Mouse (Mus musculus) MEL (cell line): ENCODE results near the gene Elovl1.

Experiments
- BHLHE40 ChIP-seq: IDR thresholded peaks from 2 replicates; pipeline ENCODE4 v1.6.1; 2012; ENCODE audit warnings: low read depth, mild to moderate bottlenecking, inconsistent platforms, low read length, improper control_type of control experiment, borderline replicate concordance
- CHD1 ChIP-seq: IDR thresholded peaks from 2 replicates; pipeline ENCODE4 v1.6.1; 2012; ENCODE audit warnings: low read depth, mild to moderate bottlenecking, inconsistent platforms, low read length, improper control_type of control experiment
- CTCF ChIP-seq, 3 experiments: IDR thresholded peaks in 2 of 3; conservative IDR thresholded peaks in 1 of 3; 2 replicates each; pipeline ENCODE4 v1.5.1; 2011 to 2012; ENCODE audit warnings: low read length in 3 of 3, low read depth in 2 of 3, mild to moderate bottlenecking in 2 of 3, improper control_type of control experiment in 1 of 3, inconsistent platforms in 1 of 3, mixed read lengths in 1 of 3, moderate library complexity in 1 of 3; ENCODE audit not compliant: control insufficient read depth in 1 of 3, insufficient read depth in 1 of 3, poor library complexity in 1 of 3, severe bottlenecking in 1 of 3
- E2F4 ChIP-seq: IDR thresholded peaks from 2 replicates; pipeline ENCODE4 v1.6.1; 2011; ENCODE audit warnings: low read depth, low read length, improper control_type of control experiment, borderline replicate concordance
- ELF1 ChIP-seq: IDR thresholded peaks from 2 replicates; pipeline ENCODE4 v1.6.1; 2014; ENCODE audit warnings: low read depth, mild to moderate bottlenecking, inconsistent platforms, low read length, improper control_type of control experiment, moderate library complexity
- EP300 ChIP-seq, 2 experiments: IDR thresholded peaks; 2 replicates each; pipeline ENCODE4 v1.6.1; 2011; ENCODE audit warnings: improper control_type of control experiment in 2 of 2, low read length in 2 of 2, low read depth in 1 of 2, mild to moderate bottlenecking in 1 of 2
- HCFC1 ChIP-seq: IDR thresholded peaks from 2 replicates; pipeline ENCODE4 v1.6.1; 2012; ENCODE audit warnings: low read depth, mild to moderate bottlenecking, inconsistent platforms, low read length, improper control_type of control experiment, moderate library complexity
- MAFK ChIP-seq: IDR thresholded peaks from 2 replicates; pipeline ENCODE4 v1.6.1; 2011; ENCODE audit warnings: low read depth, mild to moderate bottlenecking, low read length, improper control_type of control experiment, borderline replicate concordance
- NRF1 ChIP-seq: IDR thresholded peaks from 2 replicates; pipeline ENCODE4 v1.6.1; 2014; ENCODE audit warnings: low read depth, mild to moderate bottlenecking, inconsistent platforms, low read length, improper control_type of control experiment, moderate library complexity; ENCODE audit not compliant: poor library complexity, insufficient read depth, severe bottlenecking
- POLR2A ChIP-seq, 2 experiments: IDR thresholded peaks; 2 replicates each; pipeline ENCODE4 v1.6.1; 2011 to 2012; ENCODE audit warnings: low read length in 2 of 2, mild to moderate bottlenecking in 2 of 2, control low read depth in 1 of 2, improper control_type of control experiment in 1 of 2, low read depth in 1 of 2, moderate library complexity in 1 of 2; ENCODE audit not compliant: control insufficient read depth in 1 of 2, insufficient read depth in 1 of 2, poor library complexity in 1 of 2
- RAD21 ChIP-seq: IDR thresholded peaks from 2 replicates; pipeline ENCODE4 v1.6.1; 2011; ENCODE audit warnings: mild to moderate bottlenecking, low read depth, low read length, improper control_type of control experiment
- RCOR1 ChIP-seq: IDR thresholded peaks from 2 replicates; pipeline ENCODE4 v1.6.1; 2012; ENCODE audit warnings: low read depth, mild to moderate bottlenecking, inconsistent platforms, low read length, improper control_type of control experiment
- TAL1 ChIP-seq: IDR thresholded peaks from 2 replicates; pipeline ENCODE4 v1.6.1; 2012; ENCODE audit warnings: mild to moderate bottlenecking, inconsistent platforms, low read length, moderate library complexity, mixed read lengths
- TCF12 ChIP-seq: IDR thresholded peaks from 2 replicates; pipeline ENCODE4 v1.6.1; 2014; ENCODE audit warnings: low read depth, mild to moderate bottlenecking, inconsistent platforms, low read length, improper control_type of control experiment, moderate library complexity

DNA sequence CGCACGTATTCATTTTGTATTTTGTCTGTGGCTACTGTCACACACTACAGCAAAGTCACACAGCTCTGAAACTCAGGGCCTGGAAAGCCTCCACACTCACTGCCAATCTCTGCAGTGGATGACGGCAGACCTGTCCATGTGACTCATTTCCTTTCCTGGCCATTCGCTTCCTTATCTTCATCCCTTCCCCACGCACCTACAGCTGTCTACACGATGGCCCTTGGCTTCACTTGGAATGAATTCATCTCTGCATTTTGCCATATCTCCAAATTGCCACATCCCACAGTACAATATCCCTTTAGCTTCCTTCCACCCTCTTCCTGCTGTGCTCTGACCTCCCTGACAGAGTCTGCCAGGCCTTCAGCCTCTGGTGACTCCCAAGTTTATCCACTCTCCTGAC lies 33.4 kb upstream of the Elovl1 start:
- TF ChIP-seq EP300 (IDR thresholded peaks at IDR 0.05; ENCODE audit: low read depth in 1 of 2, low read length in 2 of 2) (no peak), ELF1 (no peak), E2F4 (no peak), CTCF (IDR thresholded peaks at IDR 0.05 in 2 of 3, conservative IDR thresholded peaks at IDR 0.05 in 1 of 3; ENCODE audit: control insufficient read depth in 1 of 3, insufficient read depth in 1 of 3, low read depth in 2 of 3, low read length in 3 of 3, poor library complexity in 1 of 3, severe bottlenecking in 1 of 3) (no peak), MAFK (no peak), HCFC1 (no peak), RCOR1 (no peak), RAD21 (no peak), TAL1 (no peak), POLR2A (IDR thresholded peaks at IDR 0.05; ENCODE audit: control insufficient read depth in 1 of 2, insufficient read depth in 1 of 2, low read depth in 1 of 2, low read length in 2 of 2, poor library complexity in 1 of 2) (no peak), CHD1 (no peak), NRF1 (no peak), BHLHE40 (no peak), TCF12 (no peak)
